Mouse (Mus musculus): ENCODE data around the gene Nlrc3. TPM values are rescaled to one million over a fixed set of nuclear protein-coding genes. Genes with fewer than 3 reads are reported as not detected.
A peak's percentile ranks its signal among the peaks of the same experiment; 100 is the strongest.

Nlrc3 gene
- polyA plus RNA-seq, 1 experiment from 2014 or later: 1.0 TPM

DNA sequence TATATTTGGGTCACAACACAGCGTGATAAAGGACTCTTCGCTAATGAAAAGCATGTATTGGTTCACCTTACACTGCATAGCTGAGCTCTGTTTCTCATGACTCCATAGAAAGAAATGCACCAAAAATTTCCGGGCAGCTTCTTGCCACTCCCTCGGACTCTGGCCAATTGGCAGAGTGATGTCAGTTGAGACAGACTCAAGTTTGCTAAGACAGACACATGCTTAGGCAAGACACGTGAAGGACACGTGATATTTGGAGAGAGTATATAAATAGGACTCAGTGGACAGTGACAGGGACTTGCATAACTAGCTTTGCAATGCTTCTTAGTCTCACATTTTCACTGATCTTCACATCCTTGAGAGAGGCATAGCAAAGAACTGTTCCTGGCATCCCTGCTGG lies 20.1 kb downstream of the Nlrc3 start:
- Histone ChIP-seq H3K9ac (ENCODE audit: low read depth, low read length) (no peak overlapping the region), H3K4me1 (replicated peaks; ENCODE audit: control insufficient read depth, insufficient read depth, low read length) (no peaks in the 10 kb centered on the region), H3K36me3 (ENCODE audit: control insufficient read depth, insufficient read depth, low read length) (no peaks in the 10 kb centered on the region), H3K27ac (ENCODE audit: low read depth, low read length) (no peak overlapping the region), H3K9me3 (ENCODE audit: control insufficient read depth, low read length) (no peaks in the 10 kb centered on the region), H3K4me2 (replicated peaks; ENCODE audit: low read depth, low read length) (no peak overlapping the region), H3K27me3 (ENCODE audit: control insufficient read depth, insufficient read depth, low read length) (no peaks in the 10 kb centered on the region), H3K4me3 (ENCODE audit: low read depth, low read length) (no peak overlapping the region)
- 86% methylated on average over 6 of the region's 6 CpGs for WGBS
- DNase-seq (ENCODE audit: low spot score): no peak
- no peak for ATAC-seq (ENCODE audit: low FRiP score)

DNA sequence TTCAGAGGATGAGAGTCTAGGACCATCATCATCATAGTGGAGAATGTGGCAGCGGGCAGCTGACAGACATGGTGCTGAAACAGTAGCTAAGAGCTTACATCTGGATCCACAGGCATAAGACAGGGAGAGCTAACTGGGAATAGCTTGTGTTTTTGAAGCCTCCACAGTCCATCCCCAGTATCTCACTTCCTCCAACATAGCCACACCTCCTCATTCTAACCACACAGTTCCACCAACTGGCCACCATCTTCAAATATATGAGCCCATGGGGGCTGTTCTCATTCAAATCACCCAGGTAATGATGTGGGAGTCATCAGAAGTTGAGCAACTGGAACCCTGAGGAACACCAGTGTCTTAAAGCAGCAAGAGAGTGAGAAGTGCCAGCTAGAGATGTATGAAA lies 25.3 kb downstream of the Nlrc3 start:
- no peak for DNase-seq (ENCODE audit: low spot score)
- 88% methylated on average over 1 of the region's 1 CpGs for WGBS

DNA sequence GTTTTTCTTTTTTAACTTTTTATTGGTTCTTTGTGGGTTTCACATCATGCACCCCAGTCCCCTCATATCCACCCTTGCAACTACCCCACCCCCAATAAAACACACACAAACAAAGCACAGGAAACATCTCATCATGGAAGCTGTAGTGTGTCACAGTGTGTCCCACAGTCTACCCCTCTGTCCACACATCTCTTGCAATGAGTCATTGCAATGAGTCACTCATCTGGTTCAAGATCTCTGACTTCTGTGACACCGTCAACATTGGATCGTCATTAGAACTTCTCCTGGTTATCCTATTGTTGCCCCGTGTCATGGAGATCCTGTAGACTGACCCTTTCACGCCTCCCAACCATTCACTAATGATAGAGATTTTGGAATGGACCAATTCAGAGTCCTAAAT lies 41.7 kb downstream of the Nlrc3 start:
- H3K36me3 ChIP-seq (ENCODE audit: control insufficient read depth, insufficient read depth, low read length): no peaks in the 10 kb centered on the region; the same call in 1 of the 2 replicates

More for the DNA sequence above, 25.3 kb downstream of the Nlrc3 start:
- Histone ChIP-seq H3K36me3 (ENCODE audit: control insufficient read depth, insufficient read depth, low read length) (no peaks in the 10 kb centered on the region), H3K4me3 (ENCODE audit: low read depth, low read length) (no peak overlapping the region), H3K4me1 (replicated peaks; ENCODE audit: control insufficient read depth, insufficient read depth, low read length) (no peaks in the 10 kb centered on the region), H3K9me3 (ENCODE audit: control insufficient read depth, low read length) (no peaks in the 10 kb centered on the region), H3K27me3 (ENCODE audit: control insufficient read depth, insufficient read depth, low read length) (no peaks in the 10 kb centered on the region), H3K9ac (ENCODE audit: low read depth, low read length) (no peak overlapping the region), H3K4me2 (replicated peaks; ENCODE audit: low read depth, low read length) (no peak overlapping the region), H3K27ac (ENCODE audit: low read depth, low read length) (no peak overlapping the region)
- no peak for ATAC-seq (ENCODE audit: low FRiP score)

DNA sequence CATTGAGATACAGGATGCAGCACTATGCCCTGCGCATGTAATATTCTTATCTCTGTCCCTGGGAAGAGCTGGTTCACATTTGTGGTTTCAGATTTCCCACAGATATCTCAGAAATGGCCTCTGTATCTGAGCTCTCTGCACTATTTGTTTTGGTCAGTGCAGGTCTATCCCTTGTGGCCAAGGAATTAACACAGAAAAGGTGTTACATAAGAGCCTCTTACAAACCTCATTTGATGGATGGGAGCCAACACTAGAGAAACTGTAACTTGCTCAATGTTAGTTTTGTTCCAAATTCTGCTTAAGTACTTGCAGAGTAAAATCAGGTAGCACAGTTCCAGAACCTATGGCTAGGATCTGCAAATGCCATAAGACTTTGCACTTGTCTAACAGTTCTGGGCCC lies 42.3 kb downstream of the Nlrc3 start:
- Histone ChIP-seq H3K4me2 (replicated peaks; ENCODE audit: low read depth, low read length) (no peak overlapping the region), H3K27ac (ENCODE audit: low read depth, low read length) (no peak overlapping the region), H3K27me3 (ENCODE audit: control insufficient read depth, insufficient read depth, low read length) (no peaks in the 10 kb centered on the region), H3K4me1 (replicated peaks; ENCODE audit: control insufficient read depth, insufficient read depth, low read length) (no peaks in the 10 kb centered on the region), H3K4me3 (ENCODE audit: low read depth, low read length) (no peak overlapping the region), H3K36me3 (ENCODE audit: control insufficient read depth, insufficient read depth, low read length) (no peaks in the 10 kb centered on the region; the same call in 1 of the 2 replicates), H3K9me3 (ENCODE audit: control insufficient read depth, low read length) (no peaks in the 10 kb centered on the region), H3K9ac (ENCODE audit: low read depth, low read length) (no peak overlapping the region)
- 93% methylated on average over 1 of the region's 1 CpGs for WGBS
- DNase-seq (ENCODE audit: low spot score): no peak
- ATAC-seq (ENCODE audit: low FRiP score): no peak

More for the DNA sequence above, 41.7 kb downstream of the Nlrc3 start:
- H3K4me1 ChIP-seq (replicated peaks; ENCODE audit: control insufficient read depth, insufficient read depth, low read length): no peaks in the 10 kb centered on the region
- ATAC-seq (ENCODE audit: low FRiP score) (no peak), DNase-seq (ENCODE audit: low spot score) (no peak)
- H3K27ac ChIP-seq (ENCODE audit: low read depth, low read length): no peak overlapping the region
- H3K4me2 ChIP-seq (replicated peaks; ENCODE audit: low read depth, low read length): no peak overlapping the region
- 85% methylated on average over 4 of the region's 4 CpGs for WGBS
- no peaks in the 10 kb centered on the region for H3K9me3 ChIP-seq (ENCODE audit: control insufficient read depth, low read length)
- no peaks in the 10 kb centered on the region for H3K27me3 ChIP-seq (ENCODE audit: control insufficient read depth, insufficient read depth, low read length)
- no peak overlapping the region for H3K4me3 ChIP-seq (ENCODE audit: low read depth, low read length)
- H3K9ac ChIP-seq (ENCODE audit: low read depth, low read length): no peak overlapping the region

DNA sequence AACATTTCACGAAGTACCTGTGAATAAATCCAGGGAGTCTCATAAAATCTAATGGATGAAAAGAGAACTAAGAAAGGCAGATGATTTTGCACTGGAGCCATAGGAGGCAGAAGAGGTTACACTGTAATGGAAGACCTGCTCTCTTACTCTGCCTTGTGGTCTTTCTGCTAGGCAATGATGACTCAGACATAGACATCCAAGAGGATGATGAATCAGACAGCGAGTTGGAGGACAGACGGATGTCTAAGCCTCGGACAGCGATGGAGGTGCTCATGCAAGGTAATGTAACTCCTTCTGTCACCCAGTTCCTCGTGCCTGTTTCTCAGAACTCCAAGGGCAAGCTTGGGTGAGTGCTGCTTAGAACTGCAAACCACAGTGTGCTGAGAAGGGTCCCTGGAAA lies 42.9 kb downstream of the Nlrc3 start:
- Histone ChIP-seq H3K9me3 (ENCODE audit: control insufficient read depth, low read length) (no peaks in the 10 kb centered on the region), H3K27me3 (ENCODE audit: control insufficient read depth, insufficient read depth, low read length) (no peaks in the 10 kb centered on the region), H3K27ac (ENCODE audit: low read depth, low read length) (no peak overlapping the region), H3K9ac (ENCODE audit: low read depth, low read length) (no peak overlapping the region), H3K36me3 (ENCODE audit: control insufficient read depth, insufficient read depth, low read length) (no peaks in the 10 kb centered on the region; the same call in 1 of the 2 replicates), H3K4me3 (ENCODE audit: low read depth, low read length) (no peak overlapping the region), H3K4me1 (replicated peaks; ENCODE audit: control insufficient read depth, insufficient read depth, low read length) (no peaks in the 10 kb centered on the region), H3K4me2 (replicated peaks; ENCODE audit: low read depth, low read length) (no peak overlapping the region)
- DNase-seq (ENCODE audit: low spot score) (no peak), ATAC-seq (ENCODE audit: low FRiP score) (no peak)
- 97% methylated on average over 6 of the region's 6 CpGs for WGBS

DNA sequence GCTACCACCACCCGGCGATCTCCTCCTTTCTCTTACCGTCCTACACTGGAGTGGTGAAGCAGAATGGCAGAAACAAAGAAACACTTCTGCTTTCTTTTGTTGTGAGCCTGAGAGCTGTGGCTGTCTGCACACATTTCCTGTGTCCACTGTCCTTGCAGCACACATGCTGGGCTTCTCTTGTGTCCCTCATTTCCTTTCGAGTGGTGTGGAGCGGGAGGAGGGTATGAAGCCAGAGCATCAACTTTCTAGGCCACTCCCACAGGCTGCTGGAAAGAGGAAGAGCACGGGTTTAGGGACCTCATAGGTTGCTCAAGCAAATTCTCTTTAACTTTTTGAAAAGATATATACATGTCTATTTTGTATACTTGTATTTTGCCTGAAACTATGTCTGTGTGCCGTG lies 47.3 kb downstream of the Nlrc3 start:
- H3K27me3 ChIP-seq (ENCODE audit: control insufficient read depth, insufficient read depth, low read length): no peaks in the 10 kb centered on the region
- H3K27ac ChIP-seq (ENCODE audit: low read depth, low read length): no peak overlapping the region
- DNase-seq (ENCODE audit: low spot score): no peak
- no peaks in the 10 kb centered on the region for H3K9me3 ChIP-seq (ENCODE audit: control insufficient read depth, low read length)
- H3K4me2 ChIP-seq (replicated peaks; ENCODE audit: low read depth, low read length): no peak overlapping the region
- H3K4me3 ChIP-seq (ENCODE audit: low read depth, low read length): no peak overlapping the region
- no peaks in the 10 kb centered on the region for H3K4me1 ChIP-seq (replicated peaks; ENCODE audit: control insufficient read depth, insufficient read depth, low read length)
- ATAC-seq (ENCODE audit: low FRiP score): no peak
- no peaks in the 10 kb centered on the region for H3K36me3 ChIP-seq (ENCODE audit: control insufficient read depth, insufficient read depth, low read length)
- 77% methylated on average over 7 of the region's 7 CpGs for WGBS
- H3K9ac ChIP-seq (ENCODE audit: low read depth, low read length): no peak overlapping the region

DNA sequence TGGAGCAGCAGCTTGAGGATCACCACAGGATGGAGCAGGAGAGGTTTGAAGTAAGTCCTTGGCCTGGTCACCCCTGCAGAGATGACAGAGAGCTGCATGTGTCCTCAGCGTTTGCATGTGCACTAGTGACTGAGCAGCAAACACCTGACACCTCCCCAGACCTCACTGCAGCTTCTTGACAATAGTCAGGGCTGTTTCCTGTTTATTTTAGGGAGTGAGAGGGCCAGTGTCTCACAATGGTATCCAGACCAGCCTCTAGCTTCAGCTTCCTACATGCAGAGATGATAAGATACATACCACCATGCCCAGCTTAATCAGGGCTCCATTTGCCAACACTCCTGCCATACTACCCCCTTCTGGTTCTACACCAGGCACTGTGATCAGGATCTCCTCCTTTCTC lies 47.9 kb downstream of the Nlrc3 start:
- DNase-seq (ENCODE audit: low spot score) (no peak), ATAC-seq (ENCODE audit: low FRiP score) (no peak)
- H3K4me2 ChIP-seq (replicated peaks; ENCODE audit: low read depth, low read length): no peak overlapping the region
- no peaks in the 10 kb centered on the region for H3K36me3 ChIP-seq (ENCODE audit: control insufficient read depth, insufficient read depth, low read length)
- no peaks in the 10 kb centered on the region for H3K4me1 ChIP-seq (replicated peaks; ENCODE audit: control insufficient read depth, insufficient read depth, low read length)
- H3K9ac ChIP-seq (ENCODE audit: low read depth, low read length): no peak overlapping the region
- H3K9me3 ChIP-seq (ENCODE audit: control insufficient read depth, low read length): no peaks in the 10 kb centered on the region
- WGBS: 81% methylated on average over 1 of the region's 1 CpGs
- no peak overlapping the region for H3K27ac ChIP-seq (ENCODE audit: low read depth, low read length)
- no peaks in the 10 kb centered on the region for H3K27me3 ChIP-seq (ENCODE audit: control insufficient read depth, insufficient read depth, low read length)
- H3K4me3 ChIP-seq (ENCODE audit: low read depth, low read length): no peak overlapping the region

DNA sequence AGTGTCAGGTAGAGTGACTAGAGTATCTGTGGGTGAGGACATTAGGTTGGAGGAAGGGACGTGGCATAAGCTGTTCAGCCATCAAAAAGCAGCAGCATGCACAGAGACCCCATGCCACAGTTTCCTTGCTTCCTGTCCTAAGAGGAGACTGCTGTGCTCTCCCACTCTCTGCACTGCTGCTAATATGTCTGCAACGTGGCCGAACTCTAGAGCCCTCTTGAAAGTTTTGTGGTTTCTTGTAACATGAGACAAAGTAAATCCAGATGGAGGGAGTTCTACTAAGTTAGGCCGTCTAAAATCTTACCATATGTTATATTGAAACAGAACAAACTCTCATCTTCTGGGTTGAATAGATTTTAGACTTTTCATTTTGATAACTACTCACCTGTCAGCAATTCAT lies 52.5 kb downstream of the Nlrc3 start:
- H3K36me3 ChIP-seq (ENCODE audit: control insufficient read depth, insufficient read depth, low read length): no peaks in the 10 kb centered on the region
- ATAC-seq (ENCODE audit: low FRiP score): no peak

DNA sequence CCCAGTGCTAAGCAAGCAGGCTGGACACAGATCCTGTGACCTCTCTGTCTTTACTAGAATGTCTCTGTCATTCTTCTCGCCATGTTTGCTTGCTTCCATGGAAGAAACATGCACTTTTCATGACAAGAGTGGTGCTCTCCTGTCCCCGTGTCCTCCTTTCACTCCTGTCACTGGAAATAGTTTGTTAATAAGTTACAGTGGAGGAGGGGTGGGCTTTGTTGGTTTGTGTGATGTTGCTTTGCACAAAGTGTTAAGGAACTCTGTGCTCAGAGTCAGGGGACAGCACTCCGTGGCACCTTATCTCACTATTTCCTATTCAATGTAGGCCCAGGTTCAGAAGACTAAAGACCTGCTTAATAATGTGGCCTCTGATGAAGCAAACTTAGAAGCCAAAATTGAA lies 52.9 kb downstream of the Nlrc3 start:
- Histone ChIP-seq H3K9me3 (ENCODE audit: control insufficient read depth, low read length) (no peaks in the 10 kb centered on the region), H3K9ac (ENCODE audit: low read depth, low read length) (no peak overlapping the region), H3K36me3 (ENCODE audit: control insufficient read depth, insufficient read depth, low read length) (no peaks in the 10 kb centered on the region), H3K4me2 (replicated peaks; ENCODE audit: low read depth, low read length) (no peak overlapping the region), H3K27ac (ENCODE audit: low read depth, low read length) (no peak overlapping the region), H3K4me1 (replicated peaks; ENCODE audit: control insufficient read depth, insufficient read depth, low read length) (no peaks in the 10 kb centered on the region), H3K4me3 (ENCODE audit: low read depth, low read length) (no peak overlapping the region), H3K27me3 (ENCODE audit: control insufficient read depth, insufficient read depth, low read length) (no peaks in the 10 kb centered on the region)
- WGBS: 86% methylated on average over 3 of the region's 3 CpGs
- DNase-seq (ENCODE audit: low spot score) (no peak), ATAC-seq (ENCODE audit: low FRiP score) (no peak)

More for the DNA sequence above, 52.5 kb downstream of the Nlrc3 start:
- Histone ChIP-seq H3K27me3 (ENCODE audit: control insufficient read depth, insufficient read depth, low read length) (no peaks in the 10 kb centered on the region), H3K9me3 (ENCODE audit: control insufficient read depth, low read length) (no peaks in the 10 kb centered on the region), H3K4me1 (replicated peaks; ENCODE audit: control insufficient read depth, insufficient read depth, low read length) (no peaks in the 10 kb centered on the region), H3K9ac (ENCODE audit: low read depth, low read length) (no peak overlapping the region), H3K27ac (ENCODE audit: low read depth, low read length) (no peak overlapping the region), H3K4me3 (ENCODE audit: low read depth, low read length) (no peak overlapping the region), H3K4me2 (replicated peaks; ENCODE audit: low read depth, low read length) (no peak overlapping the region)
- DNase-seq (ENCODE audit: low spot score): peak; percentile 3
- 73% methylated on average over 4 of the region's 4 CpGs for WGBS

All from hindbrain, embryonic 11.5 days (tissue).